In genomic region chr5:143509737-143510136, GRCm38 (mm10) we compare ENCODE assay signal across 10 mouse cellular contexts. TPM values are rescaled to one million over a fixed set of nuclear protein-coding genes. Genes with fewer than 3 reads are reported as not detected.
DNase-seq lines count a peak whose midpoint lies in the region; ATAC-seq and TF ChIP-seq lines count a peak whose summit lies in the region.
"Had no signal": no experiment of that assay in that cellular context is flagged by ENCODE, and none has a peak within 500 bp of the region (broad histone marks: within the 10 kb centered on the region; RNA-seq: fewer than 3 reads in every experiment).

No protein-coding gene starts in this region.

- no peaks in the 10 kb centered on the region for H3K9me3 ChIP-seq in hindbrain, postnatal 0 days (ENCODE audit: low read length)
- H3K9me3 ChIP-seq in hindbrain, embryonic 12.5 days (replicated peaks) = no peaks in the 10 kb centered on the region
- H3K9me3 ChIP-seq in liver, postnatal 0 days (ENCODE audit: low read length) = no peaks in the 10 kb centered on the region

- ATAC-seq in hindbrain, postnatal 0 days = no peak
- no peak for ATAC-seq in hindbrain, embryonic 12.5 days (ENCODE audit: low FRiP score)
- ATAC-seq in granulocyte monocyte progenitor cell, adult 5-6 weeks (replicated peaks; ENCODE audit: poor library complexity, severe bottlenecking) = peak; percentile 65
- ATAC-seq in liver, postnatal 0 days = peak; percentile 54
- ATAC-seq in inflammation-experienced regulatory T-cells, adult 6 months = no peak

- 72% methylated on average over 11 of the region's 11 CpGs for WGBS in hindbrain, postnatal 0 days
- 79% methylated on average over 11 of the region's 11 CpGs for WGBS in hindbrain, embryonic 12.5 days
- WGBS in liver, postnatal 0 days (ENCODE audit: insufficient replicate concordance) = 36% methylated on average over 11 of the region's 11 CpGs

- H3K4me2 ChIP-seq in hindbrain, postnatal 0 days (ENCODE audit: low read depth, low read length) = no peak overlapping the region
- H3K4me2 ChIP-seq in hindbrain, embryonic 12.5 days (replicated peaks) = no peak overlapping the region
- peak overlapping the region; percentile 58 for H3K4me2 ChIP-seq in liver, postnatal 0 days (ENCODE audit: low read depth, low read length)

- no peaks in the 10 kb centered on the region for H3K27me3 ChIP-seq in hindbrain, postnatal 0 days (ENCODE audit: insufficient read depth, low read length)
- H3K27me3 ChIP-seq in hindbrain, embryonic 12.5 days = no peaks in the 10 kb centered on the region
- no peaks in the 10 kb centered on the region for H3K27me3 ChIP-seq in liver, postnatal 0 days (ENCODE audit: insufficient read depth, low read length)

- H3K36me3 ChIP-seq in hindbrain, postnatal 0 days (ENCODE audit: insufficient read depth, low read length) = peaks cover 27% of the 10 kb centered on the region
- peaks cover 67% of the 10 kb centered on the region for H3K36me3 ChIP-seq in hindbrain, embryonic 12.5 days
- peaks cover 64% of the 10 kb centered on the region for H3K36me3 ChIP-seq in liver, postnatal 0 days (replicated peaks; ENCODE audit: insufficient read depth, low read length)

- 0 out of 2 replicates have a peak overlapping the region, but pooled peaks have one; percentile 7 for H3K27ac ChIP-seq in hindbrain, postnatal 0 days
- no peak overlapping the region for H3K27ac ChIP-seq in hindbrain, embryonic 12.5 days
- peak overlapping the region; percentile 57; the same call in 1 of the 2 replicates for H3K27ac ChIP-seq in liver, postnatal 0 days (ENCODE audit: low read depth)

- H3K9ac ChIP-seq in hindbrain, postnatal 0 days (replicated peaks; ENCODE audit: low read length) = no peak overlapping the region
- no peak overlapping the region for H3K9ac ChIP-seq in hindbrain, embryonic 12.5 days
- H3K9ac ChIP-seq in liver, postnatal 0 days (replicated peaks) = peak overlapping the region; percentile 31; the same call in 1 of the 2 replicates

- TF ChIP-seq CTCF in hindbrain, postnatal 0 days (IDR thresholded peaks at IDR 0.05; ENCODE audit: low read depth) = no peak
- TF ChIP-seq CTCF in liver, postnatal 0 days (IDR thresholded peaks at IDR 0.05; ENCODE audit: low read depth) = no peak

- TF ChIP-seq EP300 in liver, postnatal 0 days (IDR thresholded peaks at IDR 0.05; ENCODE audit: low read depth) = no peak

- no peak overlapping the region for H3K4me3 ChIP-seq in hindbrain, postnatal 0 days (ENCODE audit: low read length)
- no peak overlapping the region for H3K4me3 ChIP-seq in hindbrain, embryonic 12.5 days
- 0 out of 2 replicates have a peak overlapping the region, but pooled peaks have one; percentile 11 for H3K4me3 ChIP-seq in liver, postnatal 0 days (ENCODE audit: low read depth, low read length)
- H3K4me3 ChIP-seq: myocyte had no signal

- no peak for DNase-seq in hindbrain, postnatal 0 days (ENCODE audit: low spot score)
- DNase-seq in T-cell, adult 2 months (ENCODE audit: low spot score) = peak; percentile 25
- peak; percentile 31 for DNase-seq in liver, postnatal 0 days
- no peak for DNase-seq in layer of hippocampus, postnatal 25 days (ENCODE audit: extremely low spot score in 1 of 2, low spot score in 1 of 2)
- no peak for DNase-seq in right cerebral cortex, postnatal 14 days
- DNase-seq: kidney, adult 8-10 months had no signal

- no peaks in the 10 kb centered on the region for H3K4me1 ChIP-seq in hindbrain, postnatal 0 days (ENCODE audit: insufficient read depth, low read length)
- H3K4me1 ChIP-seq in hindbrain, embryonic 12.5 days = peaks cover 14% of the 10 kb centered on the region
- H3K4me1 ChIP-seq in liver, postnatal 0 days (ENCODE audit: insufficient read depth) = peaks cover 30% of the 10 kb centered on the region

RNA-seq across cellular contexts. Expression of gene Rac1, which starts 18.1 kb away (rescaled TPM):
- 143 and 148 TPM in 2 replicates for total RNA-seq in hindbrain, postnatal 0 days (2014; rRNA removed)
- 412 and 436 TPM in 2 replicates for polyA plus RNA-seq in hindbrain, postnatal 0 days (2015; fragmentation: Nextera tagmentation; extraction: Ambion mirVana)
- 411 and 449 TPM in 2 replicates for polyA plus RNA-seq in hindbrain, embryonic 12.5 days (2016; fragmentation: Nextera tagmentation; extraction: Ambion mirVana)
- 349 and 471 TPM in 2 replicates for total RNA-seq in granulocyte monocyte progenitor cell, adult 5-6 weeks (2014; fragmentation: Nextera tagmentation)
- 118 and 134 TPM in 2 replicates for total RNA-seq in granulocyte monocyte progenitor cell, adult 5-6 weeks (2017)
- polyA plus RNA-seq in liver, postnatal 0 days (2015; fragmentation: Nextera tagmentation; extraction: Ambion mirVana) = 162 and 173 TPM in 2 replicates
- total RNA-seq in layer of hippocampus, postnatal 25 days (2021) = 100 to 1,000 TPM; 409 to 455 TPM
- 10 to 100 TPM; 57.1 to 67.7 (median 60.8) TPM for polyA plus RNA-seq in inflammation-experienced regulatory T-cells, adult 6 months (2017; shearing (Covaris generic))

RNA-seq across cellular contexts. Expression of gene Daglb, which starts 45.4 kb away (rescaled TPM):
- total RNA-seq in hindbrain, postnatal 0 days (2014; rRNA removed) = 30.1 and 30.5 TPM in 2 replicates
- 19.3 and 20.3 TPM in 2 replicates for polyA plus RNA-seq in hindbrain, postnatal 0 days (2015; fragmentation: Nextera tagmentation; extraction: Ambion mirVana)
- polyA plus RNA-seq in hindbrain, embryonic 12.5 days (2016; fragmentation: Nextera tagmentation; extraction: Ambion mirVana) = 13.4 and 14.6 TPM in 2 replicates
- total RNA-seq in granulocyte monocyte progenitor cell, adult 5-6 weeks (2014; fragmentation: Nextera tagmentation) = 11.7 and 22.8 TPM in 2 replicates
- 24.1 and 25.0 TPM in 2 replicates for total RNA-seq in granulocyte monocyte progenitor cell, adult 5-6 weeks (2017)
- 4.8 and 5.6 TPM in 2 replicates for polyA plus RNA-seq in liver, postnatal 0 days (2015; fragmentation: Nextera tagmentation; extraction: Ambion mirVana)
- total RNA-seq in layer of hippocampus, postnatal 25 days (2021) = 10 to 100 TPM; 25.0 to 26.7 TPM
- 10 to 100 TPM in 2 of 3 experiments, 1 to 10 TPM in 1; 9.5 to 13.0 (median 12.7) TPM for polyA plus RNA-seq in inflammation-experienced regulatory T-cells, adult 6 months (2017; shearing (Covaris generic))

Comparison
In these comparisons a context has a peak if more than half of its experiments do, and no peak if none do; other contexts are left out.
1. ATAC-seq: peak in granulocyte monocyte progenitor cell, adult 5-6 weeks (single experiment) and liver, postnatal 0 days (single experiment); none in hindbrain, postnatal 0 days (single experiment), hindbrain, embryonic 12.5 days (single experiment) and inflammation-experienced regulatory T-cells, adult 6 months (single experiment).
2. DNase-seq: peak in T-cell, adult 2 months (single experiment) and liver, postnatal 0 days (single experiment); none in hindbrain, postnatal 0 days (single experiment), layer of hippocampus, postnatal 25 days (0 of 2) and right cerebral cortex, postnatal 14 days (single experiment).